Mouse (Mus musculus) kidney, adult 8-10 months (tissue): ENCODE data around the gene Cops3.

Experiments used
- DNase-seq, 2 experiments: peaks; one replicate each; pipeline ENCODE4 v3.0.0; 2022

Gene Cops3

GRCm38 (mm10) chr11:59810480-59811158 lies 29.0 kb downstream of the Cops3 start:
- DNase-seq = no peak

GRCm38 (mm10) chr11:59809670-59810474 lies 29.8 kb downstream of the Cops3 start, which contains the start of gene Flcn:
TSS of gene Flcn (minus strand) at chr11:59810016.
- DNase-seq = peak; percentile 84 to 85

GRCm38 (mm10) chr11:59809071-59809669 lies 30.5 kb downstream of the Cops3 start:
- peak; percentile 45 to 68 for DNase-seq

- DNase-seq = no peak
Measured at GRCm38 (mm10) chr11:59808170-59808960, 31.3 kb downstream of the Cops3 start.

GRCm38 (mm10) chr11:59805656-59806055 lies 34.0 kb downstream of the Cops3 start:
- DNase-seq = no peak

- DNase-seq = no peak
Measured at GRCm38 (mm10) chr11:59805256-59805655, 34.4 kb downstream of the Cops3 start.

GRCm38 (mm10) chr11:59804409-59805110 lies 35.1 kb downstream of the Cops3 start:
- no peak for DNase-seq

GRCm38 (mm10) chr11:59803516-59803915 lies 36.1 kb downstream of the Cops3 start:
- DNase-seq = no peak

- no peak for DNase-seq
Measured at GRCm38 (mm10) chr11:59801881-59802280, 37.8 kb downstream of the Cops3 start.

- DNase-seq = no peak
Measured at GRCm38 (mm10) chr11:59800412-59800811, 39.2 kb downstream of the Cops3 start.

GRCm38 (mm10) chr11:59793390-59793789 lies 46.2 kb downstream of the Cops3 start:
- DNase-seq = no peak

- no peak for DNase-seq
Measured at GRCm38 (mm10) chr11:59789311-59789710, 50.3 kb downstream of the Cops3 start.

- DNase-seq = peak; percentile 45 to 55
Measured at GRCm38 (mm10) chr11:59787199-59787781, 52.3 kb downstream of the Cops3 start, which contains the start of gene Pld6. TSS of gene Pld6 (minus strand) at chr11:59787645.

GRCm38 (mm10) chr11:59786444-59787198 lies 53.0 kb downstream of the Cops3 start:
- DNase-seq = no peak

- DNase-seq = no peak
Measured at GRCm38 (mm10) chr11:59783591-59783990, 56.0 kb downstream of the Cops3 start.

GRCm38 (mm10) chr11:59782091-59782590 lies 57.5 kb downstream of the Cops3 start:
- no peak for DNase-seq

- DNase-seq = no peak
Measured at GRCm38 (mm10) chr11:59780241-59780640, 59.4 kb downstream of the Cops3 start.

GRCm38 (mm10) chr11:59779406-59779805 lies 60.2 kb downstream of the Cops3 start:
- DNase-seq = no peak

GRCm38 (mm10) chr11:59778874-59779223 lies 60.8 kb downstream of the Cops3 start:
- no peak for DNase-seq

- peak; percentile 66 to 81 for DNase-seq
Measured at GRCm38 (mm10) chr11:59778181-59778873, 61.3 kb downstream of the Cops3 start.
